Mouse (Mus musculus) NIH3T3 (cell line): ENCODE results near the gene Coasy.
"Not testable (repeated sequence)": the region's sequence is repeated elsewhere in the genome, so short reads cannot be mapped to it uniquely, and the experiment has no call there.

Experiments
- DNase-seq: peaks from one replicate; pipeline ENCODE4 v3.0.0-alpha.2; 2012; ENCODE audit warnings: low read depth

Coasy gene

DNA sequence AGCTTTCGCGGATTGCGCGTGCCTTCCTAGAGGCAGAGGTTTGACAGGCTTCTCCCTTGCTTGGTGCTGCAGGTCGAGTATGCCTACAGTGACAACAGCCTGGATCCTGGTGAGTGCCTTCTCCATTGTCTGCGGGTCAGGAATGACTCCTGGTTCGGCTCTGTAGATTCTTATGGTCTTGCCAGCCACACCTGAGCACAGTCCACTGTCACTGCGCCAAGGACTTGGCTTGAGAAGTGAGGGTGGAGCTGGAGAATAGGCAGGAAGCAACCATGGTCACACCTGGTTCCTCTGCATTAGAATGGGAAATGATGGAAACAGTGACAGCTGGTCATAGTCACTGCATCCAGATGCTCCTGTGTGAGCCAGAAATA lies 5.3 kb downstream of the Coasy start:
- peak; percentile 6 for DNase-seq

DNA sequence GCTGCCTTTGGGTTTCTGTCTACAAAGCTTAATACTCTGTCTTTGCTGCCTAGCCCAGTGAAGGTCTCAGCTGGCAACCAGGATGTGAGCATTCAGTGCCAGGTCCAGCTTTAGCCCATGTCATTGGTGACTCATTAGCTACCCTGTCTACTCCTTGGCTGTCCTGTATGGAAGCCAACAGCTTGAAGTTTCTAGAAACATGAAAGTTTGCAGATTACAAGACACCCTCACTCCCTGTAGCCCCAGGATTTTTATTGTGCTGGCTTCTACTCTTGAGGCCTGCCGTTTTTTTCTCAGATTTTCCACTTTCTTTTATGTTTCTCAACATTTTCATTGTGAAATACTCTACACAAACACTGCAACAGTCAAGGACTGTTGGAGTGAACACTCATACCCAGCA lies 7.6 kb downstream of the Coasy start:
- DNase-seq, result peak; percentile 19

DNA sequence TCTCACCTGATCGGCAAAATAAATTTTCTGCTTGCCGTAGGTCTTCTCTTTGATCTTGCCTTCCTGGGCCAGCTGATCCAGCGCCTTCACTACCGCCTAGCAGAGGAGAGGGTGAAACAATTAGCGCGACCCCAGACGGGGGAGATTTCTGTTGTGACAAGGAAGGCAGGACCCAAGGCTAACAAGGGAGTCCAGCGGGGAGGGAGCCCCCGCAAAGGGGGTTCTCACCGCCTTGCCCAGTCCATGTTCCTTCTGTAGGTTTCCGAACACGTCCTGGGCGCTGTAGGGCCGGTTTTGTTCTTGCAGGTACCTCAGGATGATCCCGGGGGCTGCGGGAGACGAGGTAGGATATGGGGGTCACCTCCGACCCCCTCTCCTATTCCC lies 12.6 kb downstream of the Coasy start:
- DNase-seq, result no peak

DNA sequence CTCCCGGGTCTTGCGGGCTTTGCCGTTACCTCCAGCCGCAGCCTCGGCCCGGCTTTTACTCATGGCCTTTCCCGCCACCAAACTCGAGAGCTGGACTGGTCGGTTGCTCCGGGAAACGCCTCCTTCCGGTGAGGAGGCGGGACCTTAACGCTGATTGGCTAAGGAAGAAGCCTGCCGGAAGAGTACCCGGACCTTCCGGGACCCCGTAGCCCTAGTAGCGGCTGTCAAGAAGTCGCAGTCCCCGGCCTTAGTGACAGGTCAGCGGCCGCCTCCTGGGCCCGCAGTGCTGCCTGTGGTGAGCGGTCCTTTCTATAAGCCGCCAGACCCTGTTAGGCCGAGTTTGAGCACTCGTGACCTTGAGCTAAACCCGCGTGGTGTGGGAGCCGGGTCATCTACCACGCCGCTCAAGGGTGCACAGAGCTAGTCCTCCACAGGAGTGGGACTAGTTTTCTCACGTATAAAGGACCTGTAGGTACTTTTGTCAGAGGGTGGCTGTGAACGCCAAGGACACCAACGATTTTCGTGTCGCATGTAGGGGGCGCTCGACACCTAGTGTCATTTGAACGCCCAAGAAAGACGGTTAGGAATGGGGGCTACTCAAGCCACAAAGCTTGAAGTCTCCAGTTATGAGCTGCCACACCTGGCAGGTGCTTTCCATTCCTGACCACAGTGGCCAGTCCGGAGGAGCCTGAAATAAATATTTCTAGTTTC lies 13.1 kb downstream of the Coasy start, which contains the start of gene Psmc3ip:
TSS of gene Psmc3ip (minus strand) at position 123 of the 711 bp plus-strand sequence.
- peak; percentile 97 for DNase-seq

DNA sequence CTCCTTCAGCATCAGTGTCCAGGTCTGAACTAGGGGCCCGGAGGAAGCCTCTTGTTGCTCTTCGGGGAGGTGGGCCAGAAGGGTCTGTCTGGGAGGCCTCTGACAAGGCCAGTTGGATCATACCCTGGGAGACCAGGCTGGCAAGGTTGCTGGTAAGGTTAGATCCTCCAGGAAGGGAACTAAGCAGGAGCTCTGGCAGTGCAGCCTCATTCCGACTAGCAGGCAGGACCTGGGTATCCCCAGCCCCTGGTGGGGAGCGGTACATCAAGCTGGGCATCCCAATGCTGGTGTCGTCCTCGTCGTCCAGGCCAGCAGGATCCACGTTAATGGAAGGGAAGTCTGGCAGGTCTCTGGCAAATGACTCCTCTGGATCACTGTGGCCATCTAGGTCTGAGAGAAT lies 15.9 kb downstream of the Coasy start:
- DNase-seq, result no peak

DNA sequence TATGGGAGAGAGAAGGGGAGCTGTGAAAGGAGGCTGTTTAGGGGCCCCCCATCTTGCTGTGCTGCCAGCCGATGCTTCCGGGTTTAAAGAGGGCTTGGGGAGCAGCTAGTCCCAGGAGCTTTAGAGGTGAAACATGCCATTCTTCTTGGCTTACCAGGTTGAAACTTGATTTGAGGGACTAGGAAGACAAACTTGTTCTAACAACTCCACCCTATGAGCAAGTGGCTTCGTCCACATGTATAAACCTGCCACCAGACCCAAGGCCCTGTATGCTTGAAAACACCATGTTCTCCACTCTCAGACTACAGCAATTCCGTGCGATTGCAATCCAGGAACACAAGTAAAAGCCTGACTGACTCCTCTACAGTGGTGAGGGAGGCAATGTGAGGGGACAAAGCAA lies 20.6 kb downstream of the Coasy start:
- no peak for DNase-seq

DNA sequence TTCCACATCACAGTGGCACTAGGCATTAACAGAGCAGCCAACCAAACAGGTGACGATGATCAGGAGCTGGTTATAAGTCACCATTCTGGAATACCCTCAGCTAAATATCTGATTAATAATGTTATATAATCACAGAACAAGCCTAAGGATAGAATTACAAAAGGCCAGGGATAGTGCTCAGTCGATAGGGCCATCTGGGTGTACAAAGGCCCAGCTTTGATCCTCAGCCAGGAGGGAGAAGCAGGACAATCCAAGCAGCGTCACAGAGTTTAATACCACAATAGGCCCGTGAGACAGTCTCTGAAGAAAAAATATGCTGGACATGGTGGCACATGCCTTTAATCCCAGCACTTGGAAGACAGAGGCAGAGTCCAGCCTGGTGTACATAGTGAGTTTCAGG lies 27.0 kb downstream of the Coasy start:
- DNase-seq, result no peak

DNA sequence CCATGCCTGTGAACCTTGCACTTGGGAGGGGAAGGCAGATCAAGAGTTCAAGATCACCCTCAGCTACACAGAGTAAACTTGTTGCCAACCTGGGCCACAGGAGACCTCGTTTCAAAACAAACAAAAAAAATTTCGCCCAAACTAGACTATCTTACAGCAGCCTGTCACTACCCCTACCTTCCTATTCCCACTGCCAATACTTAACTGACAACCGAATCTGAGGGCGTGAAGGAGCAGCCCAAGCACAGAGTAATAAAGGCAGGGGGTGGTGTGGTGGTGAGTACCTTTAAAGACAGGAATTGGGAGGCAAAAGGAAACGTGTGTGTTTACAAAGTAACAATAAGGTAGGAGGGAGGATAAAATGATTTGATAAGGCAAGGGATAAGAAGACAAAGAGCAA lies 28.3 kb downstream of the Coasy start:
- DNase-seq, result no peak

DNA sequence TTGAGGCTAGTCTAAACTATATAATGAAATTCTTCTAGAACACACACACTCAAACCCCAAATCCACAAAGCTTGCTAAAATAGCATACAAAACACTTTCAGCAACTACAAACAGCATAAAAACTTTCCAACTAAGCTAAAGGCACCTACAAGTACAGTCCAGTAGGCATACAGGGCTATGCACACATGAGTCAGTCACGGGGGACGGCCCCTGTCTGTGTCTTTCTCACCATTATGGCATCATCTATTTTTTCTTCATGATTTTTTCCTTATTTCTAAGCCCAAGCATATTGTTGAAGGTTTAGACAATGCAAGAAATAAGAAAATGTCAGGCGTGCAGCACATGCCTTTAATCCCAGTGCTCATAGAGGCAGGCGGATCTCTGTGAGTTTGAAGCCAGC lies 28.8 kb downstream of the Coasy start:
- DNase-seq, result no peak

DNA sequence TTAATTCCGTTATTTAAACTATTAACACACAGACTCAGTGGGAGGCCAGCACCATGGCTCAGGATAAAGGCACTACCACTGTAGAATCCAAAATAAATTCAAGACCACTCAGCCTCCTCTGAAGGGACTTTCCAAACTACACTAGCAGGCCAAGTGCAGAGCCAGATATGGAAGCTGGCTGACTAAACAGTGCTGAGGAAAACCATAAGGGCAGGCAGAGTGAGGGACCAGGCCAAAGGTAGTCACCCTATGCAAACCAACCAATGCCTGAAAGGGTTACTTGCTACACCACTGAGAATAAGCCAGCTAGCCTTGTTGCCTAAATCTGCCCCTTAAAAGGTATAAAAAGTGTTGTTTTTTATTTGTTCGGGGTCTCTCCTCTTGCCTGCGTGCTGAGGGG lies 29.8 kb downstream of the Coasy start:
- no peak for DNase-seq

DNA sequence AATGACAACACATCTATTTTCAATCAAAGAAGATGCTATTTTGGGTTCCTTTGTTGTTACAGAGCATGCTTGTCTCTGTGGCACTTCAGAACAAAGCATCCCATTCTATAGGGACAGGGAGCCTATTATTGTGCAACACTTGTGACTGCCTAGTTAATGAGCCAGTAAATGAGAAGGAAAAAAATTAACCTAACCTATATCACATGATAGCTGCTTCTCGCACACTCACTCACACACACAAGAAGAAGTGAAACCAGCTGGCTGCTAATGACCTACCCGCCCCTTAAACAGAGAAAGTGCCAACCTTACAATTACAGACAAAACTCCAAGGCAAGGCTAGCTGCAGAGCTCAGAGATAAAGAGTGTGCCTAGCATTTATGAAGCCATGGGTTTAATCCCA lies 33.2 kb downstream of the Coasy start:
- DNase-seq, result no peak

DNA sequence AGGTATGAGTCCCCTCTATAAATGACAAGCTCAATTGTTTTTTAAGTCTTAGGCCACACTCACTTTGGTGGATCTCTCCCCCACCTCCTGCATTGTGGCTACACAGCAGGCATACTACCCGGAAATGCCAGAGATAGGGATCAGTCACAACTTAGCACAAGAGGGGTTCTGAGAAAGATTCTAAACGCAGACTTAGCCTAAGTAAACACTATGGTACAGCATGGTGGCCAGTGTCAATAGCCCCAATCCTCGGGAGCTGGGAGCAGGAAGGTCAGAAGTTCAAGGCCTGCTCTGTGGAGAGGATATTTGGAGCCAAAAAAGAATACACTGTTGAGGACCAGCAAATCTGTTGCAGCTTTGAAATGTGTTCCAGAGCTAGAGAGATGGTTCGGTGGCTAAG lies 35.7 kb downstream of the Coasy start:
- no peak for DNase-seq

DNA sequence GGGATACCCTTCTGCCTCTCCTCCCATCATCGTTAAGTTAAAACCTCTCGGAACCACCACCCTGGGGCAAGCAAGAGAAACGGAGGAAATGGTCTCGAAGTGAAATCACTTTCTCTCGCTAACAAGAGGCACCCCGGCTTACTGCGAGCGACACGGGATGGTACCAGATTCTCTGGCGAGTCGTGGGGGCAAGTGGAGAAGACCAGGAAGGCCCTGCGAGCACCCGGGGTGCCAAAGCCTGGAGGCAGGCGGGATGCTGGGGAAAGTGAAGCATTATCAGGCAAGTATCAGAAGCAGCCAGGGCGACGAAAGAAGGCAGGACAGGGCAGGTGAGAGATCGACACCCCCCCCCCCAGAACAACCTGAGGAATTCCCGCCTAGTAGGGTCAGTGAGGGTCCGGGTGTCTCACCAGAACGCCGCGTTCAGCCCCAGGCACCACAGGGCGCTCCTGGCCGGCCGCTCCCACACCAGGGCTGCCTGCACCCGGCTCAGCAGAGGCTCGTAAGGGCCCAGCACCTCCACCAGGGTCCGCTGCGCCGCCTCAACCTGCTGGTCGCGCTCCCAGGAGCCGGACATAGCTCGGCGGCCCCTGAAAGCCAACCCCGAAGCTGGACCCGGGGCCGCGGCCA lies 36.9 kb downstream of the Coasy start:
- peak; percentile 33 for DNase-seq

DNA sequence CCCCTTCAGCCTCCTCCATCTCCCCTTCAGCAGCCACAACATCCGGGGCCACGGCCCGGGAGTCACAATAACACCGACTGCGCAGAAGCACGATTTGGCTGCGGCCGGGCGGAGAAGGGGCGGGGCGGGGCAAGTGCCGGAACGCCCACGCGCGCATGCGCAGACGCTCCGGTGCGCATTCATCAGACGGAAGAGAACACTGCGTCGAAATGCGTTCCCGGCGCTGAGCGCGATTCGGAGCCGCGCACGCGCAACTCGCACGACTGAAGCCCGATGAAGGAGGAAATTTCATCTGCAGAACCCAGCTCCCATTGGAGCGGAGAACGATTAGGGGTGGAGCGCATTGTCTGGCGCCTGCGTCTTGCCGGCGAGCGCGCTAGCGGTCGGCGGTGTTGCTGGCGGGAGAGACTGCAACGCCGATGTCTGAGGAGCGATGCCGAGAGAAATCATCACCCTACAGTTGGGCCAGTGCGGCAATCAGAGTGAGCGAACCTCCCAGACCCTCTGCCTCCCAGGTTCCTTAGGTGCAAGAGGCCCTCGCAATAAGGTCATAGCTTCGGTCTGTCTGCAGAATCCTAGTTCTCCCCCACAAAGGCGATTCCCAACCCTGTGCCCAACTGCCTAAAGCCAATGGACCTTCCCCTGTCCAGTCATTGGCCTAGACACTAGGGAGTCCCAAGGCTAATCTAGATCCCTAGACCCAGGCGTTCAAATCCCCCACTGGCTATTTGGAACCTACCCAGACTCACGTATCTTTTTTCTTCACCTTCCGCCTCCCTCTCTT lies 37.6 kb downstream of the Coasy start, which contains the start of the genes Retreg3 and Tubg1:
TSS of gene Retreg3 (minus strand) at position 133 of the 784 bp plus-strand sequence.
TSS of gene Tubg1 (plus strand) at position 178 of the 784 bp plus-strand sequence.
- DNase-seq, result peak; percentile 100

DNA sequence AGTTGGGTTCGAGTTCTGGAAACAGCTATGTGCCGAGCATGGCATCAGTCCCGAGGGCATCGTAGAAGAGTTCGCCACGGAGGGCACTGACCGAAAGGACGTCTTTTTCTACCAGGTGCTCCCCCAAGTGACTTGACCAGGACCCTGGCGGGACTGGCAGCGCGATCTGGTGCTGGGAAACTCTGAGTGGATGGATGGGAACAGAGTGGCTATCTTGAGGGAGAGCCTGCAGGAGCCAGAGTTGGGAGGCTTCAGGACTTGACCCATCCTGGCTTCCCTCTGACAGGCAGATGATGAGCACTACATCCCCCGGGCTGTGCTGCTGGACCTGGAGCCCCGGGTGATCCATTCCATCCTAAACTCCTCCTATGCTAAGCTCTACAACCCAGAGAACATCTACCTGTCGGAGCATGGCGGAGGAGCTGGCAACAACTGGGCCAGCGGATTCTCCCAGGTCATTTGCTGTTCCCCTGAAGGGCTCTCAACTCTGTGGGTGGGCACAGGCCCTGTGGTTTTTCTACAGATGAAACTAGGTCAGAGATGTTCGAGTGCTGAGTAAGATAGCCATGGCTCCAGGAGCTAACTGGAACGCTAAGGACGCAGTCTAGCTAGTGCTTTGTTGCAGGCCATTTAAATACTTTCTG lies 38.3 kb downstream of the Coasy start:
- no peak for DNase-seq

DNA sequence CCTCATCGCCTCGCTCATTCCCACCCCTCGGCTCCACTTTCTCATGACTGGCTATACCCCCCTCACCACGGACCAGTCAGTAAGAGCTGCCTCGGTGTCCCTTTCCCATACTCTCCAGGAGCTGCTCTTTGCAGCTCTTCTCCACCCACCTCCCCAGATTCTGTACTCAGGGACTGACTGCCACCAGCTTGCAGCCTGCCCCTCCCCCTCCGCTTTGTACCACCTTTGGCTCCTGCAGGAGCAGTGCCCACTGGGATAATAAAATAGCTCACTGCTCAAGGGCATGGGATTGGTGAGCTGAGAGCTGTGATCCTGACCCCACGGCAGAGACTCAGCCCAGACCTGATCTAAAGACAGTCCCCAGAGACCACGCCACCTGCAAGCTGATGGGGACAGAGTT lies 42.1 kb downstream of the Coasy start:
- not testable (repeated sequence) for DNase-seq

DNA sequence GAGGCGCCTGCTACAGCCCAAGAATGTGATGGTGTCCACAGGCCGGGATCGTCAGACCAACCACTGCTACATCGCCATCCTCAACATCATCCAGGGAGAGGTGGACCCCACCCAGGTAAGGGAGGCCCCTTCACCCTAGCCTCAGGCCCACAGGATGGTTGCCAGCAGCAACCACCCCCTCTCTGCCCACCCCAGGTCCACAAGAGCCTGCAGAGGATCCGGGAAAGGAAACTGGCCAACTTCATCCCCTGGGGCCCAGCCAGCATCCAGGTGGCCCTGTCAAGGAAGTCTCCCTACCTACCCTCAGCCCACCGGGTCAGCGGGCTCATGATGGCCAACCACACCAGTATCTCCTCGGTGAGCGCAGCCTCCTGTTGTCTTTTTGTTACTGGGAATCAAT lies 42.6 kb downstream of the Coasy start:
- DNase-seq, result not testable (repeated sequence)

DNA sequence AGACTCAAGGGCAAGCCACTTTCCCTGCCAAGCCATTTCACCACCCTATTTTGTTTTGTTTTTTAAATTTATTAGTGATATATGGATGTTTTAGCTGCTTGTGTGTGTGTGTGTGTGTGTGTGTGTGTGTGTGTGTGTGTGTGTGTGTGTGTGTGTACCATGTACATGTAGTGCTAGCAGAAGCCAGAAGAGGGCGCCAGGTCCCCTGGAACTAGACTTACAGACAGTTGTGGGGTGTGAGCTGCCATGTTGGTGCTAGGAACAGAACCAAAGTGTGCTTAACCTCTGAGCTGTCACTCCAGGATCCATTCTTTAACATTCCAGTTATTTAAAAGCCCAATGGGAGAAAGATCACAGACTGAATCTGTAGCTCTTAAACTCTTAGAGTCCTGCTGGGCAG lies 44.7 kb downstream of the Coasy start:
- DNase-seq, result peak; percentile 35

DNA sequence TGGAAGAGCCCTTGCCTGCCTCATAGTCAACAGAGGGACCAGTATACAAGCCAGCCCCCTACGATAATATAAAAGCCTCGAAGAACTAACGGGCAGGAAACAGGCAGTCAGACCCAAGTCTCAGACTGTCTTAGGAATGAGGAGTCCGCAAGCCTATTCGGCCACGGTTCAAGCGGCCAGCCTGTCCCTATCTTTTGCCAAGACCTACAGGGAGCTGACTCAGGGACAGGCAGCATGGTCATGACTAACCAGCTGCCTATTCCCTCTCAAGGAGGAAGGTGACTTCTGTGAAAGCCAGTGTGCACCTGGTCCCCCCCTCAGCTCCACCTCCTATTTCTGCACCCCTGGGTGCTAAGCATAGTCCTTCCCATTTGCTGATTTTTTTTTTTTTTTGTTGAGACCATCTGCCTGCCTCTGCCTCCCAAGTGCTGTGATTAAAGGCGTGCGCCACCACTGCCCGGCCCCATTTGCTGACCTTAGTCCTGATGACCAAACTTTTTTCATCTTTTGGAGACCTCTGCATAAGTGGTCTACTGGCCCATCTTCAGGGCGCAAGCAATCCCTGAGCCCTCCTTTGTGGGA lies 46.7 kb downstream of the Coasy start:
- DNase-seq, result no peak

DNA sequence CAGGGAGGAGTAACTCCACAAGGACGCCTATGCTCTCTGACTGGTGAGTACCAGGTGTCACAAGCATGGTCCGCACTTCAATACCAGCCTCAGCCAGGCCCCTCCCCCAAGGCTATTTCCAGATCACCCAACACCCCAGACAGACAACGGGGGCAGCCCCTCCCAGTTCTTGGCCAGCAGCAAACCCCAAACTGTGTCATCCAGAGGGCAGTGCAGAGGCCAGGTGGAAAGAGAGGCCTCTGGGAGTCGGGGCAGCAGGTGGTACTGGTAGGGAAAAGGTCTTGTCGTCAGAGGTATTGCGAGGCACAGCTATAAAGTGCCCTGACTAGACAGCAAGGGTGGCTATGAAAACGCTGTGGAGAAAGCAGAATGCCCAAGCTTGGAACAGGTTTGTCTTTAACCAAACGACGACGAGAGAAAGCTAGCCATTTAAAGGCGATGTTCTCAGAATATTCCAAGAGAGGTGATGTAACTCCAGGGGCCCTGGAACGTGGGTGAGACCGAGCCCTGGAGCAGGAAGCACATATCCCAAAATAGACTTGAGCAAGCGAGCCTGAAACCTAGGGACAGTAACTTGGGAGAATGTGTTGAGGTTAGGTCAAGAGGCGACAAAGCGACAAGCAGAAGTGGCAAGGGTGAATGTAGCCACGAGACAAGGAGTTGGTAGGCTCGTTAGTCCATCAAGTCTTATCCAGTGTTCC lies 47.8 kb downstream of the Coasy start:
- DNase-seq, result no peak

DNA sequence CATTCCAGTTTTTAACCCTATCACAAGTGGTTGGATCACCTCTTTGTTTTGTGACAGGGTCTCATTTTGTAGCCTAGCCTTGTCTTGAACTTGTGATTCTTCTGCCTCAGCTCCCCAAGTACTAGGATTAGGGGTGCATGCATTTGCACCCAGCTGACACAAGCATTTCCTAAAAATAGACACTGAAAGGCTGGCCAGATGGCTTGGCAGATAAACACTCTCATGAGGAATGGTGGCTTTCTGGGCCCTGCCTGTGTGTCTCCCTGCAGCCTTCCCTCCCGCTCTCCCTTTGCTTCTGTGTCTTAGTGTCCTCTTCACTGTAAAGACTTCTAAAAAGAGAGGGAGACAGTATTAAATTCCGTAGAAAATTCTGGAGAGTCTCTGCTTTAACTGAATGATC lies 48.8 kb downstream of the Coasy start:
- DNase-seq, result no peak

DNA sequence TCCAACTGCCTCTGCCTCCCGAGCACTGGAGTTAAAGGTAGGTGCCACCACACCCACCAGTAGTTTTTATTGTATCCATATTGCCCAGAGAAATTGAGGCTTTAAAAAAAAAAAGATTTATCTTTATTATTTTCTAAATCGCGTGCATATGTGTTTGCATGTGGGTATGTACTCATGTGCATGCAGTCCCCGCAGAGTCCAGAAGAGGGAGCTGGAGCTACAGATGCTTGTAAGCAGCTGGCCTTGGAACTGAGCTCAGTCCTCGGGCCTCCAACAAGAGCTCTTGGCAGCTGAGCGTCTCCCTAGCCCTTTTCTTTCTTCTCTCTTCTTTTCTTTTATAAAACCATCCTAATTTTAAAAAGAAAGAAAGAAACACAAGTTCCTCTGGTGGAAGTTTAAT lies 49.3 kb downstream of the Coasy start:
- DNase-seq, result peak; percentile 66
